Mouse (Mus musculus): ENCODE data around the gene Snrnp35.
A peak's percentile ranks its signal among the peaks of the same experiment; 100 is the strongest.

DNA sequence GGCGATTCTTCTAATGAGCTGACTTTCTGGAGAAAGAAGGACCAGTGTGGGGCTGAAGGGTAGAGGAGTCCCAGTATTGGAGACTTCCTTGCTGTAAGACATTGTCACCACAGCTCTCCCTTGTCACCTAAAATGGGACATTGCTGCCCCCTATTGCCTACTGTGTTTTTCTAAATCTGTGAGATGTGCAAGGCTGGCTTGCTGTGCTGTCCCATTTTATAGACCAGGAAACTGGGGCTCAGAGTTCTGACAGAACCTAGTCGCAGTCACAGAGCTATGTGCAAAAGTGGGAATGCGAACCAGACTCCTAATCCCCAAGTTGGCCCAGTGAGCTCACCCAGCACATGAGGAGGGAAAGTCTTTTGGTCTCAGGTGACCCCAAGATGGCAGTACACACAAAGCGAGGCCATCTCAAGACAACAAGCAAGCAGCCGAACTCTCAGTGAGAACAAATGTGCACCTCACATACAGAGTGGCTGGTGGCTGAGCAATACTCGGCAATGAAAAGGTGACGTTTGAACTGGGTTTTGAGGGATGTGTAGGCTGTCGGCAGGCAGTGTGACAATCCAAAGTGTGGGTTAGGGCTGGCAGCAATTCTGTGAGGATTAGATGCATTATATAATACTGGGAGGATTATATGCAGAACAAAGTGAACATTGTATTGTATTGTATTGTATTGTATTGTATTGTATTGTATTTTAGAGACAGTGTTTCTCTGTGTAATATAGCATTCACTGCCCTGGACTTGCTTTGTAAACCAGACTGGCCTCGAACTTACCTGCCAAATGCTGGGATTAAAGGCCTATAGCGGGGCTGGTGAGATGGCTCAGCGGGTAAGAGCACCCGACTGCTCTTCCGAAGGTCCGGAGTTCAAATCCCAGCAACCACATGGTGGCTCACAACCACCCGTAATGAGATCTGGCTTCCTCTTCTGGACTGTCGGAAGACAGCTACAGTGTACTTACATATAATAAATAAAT, 56.2 kb downstream of the Snrnp35 start:
- peak; percentile 77 for TF ChIP-seq CTCF (IDR thresholded peaks at IDR 0.05)
- no peak for TF ChIP-seq EP300 (IDR thresholded peaks at IDR 0.05)
